Mouse (Mus musculus): ENCODE results near the gene Ndufa9. TPM values are rescaled to one million over a fixed set of nuclear protein-coding genes. Genes with fewer than 3 reads are reported as not detected.

Ndufa9 gene
- total RNA-seq (2021): 100 to 1,000 TPM; 162 to 163 TPM
- long read RNA-seq, experiment 1, transcript Ndufa9-203 (11 exons, 1,445 nt): major isoform, 128 of 138 reads
- long read RNA-seq, experiment 1, partial matches to known transcripts: 4 of 138 reads
- long read RNA-seq, experiment 1, other reads (novel, unspliced or antisense): 6 of 138 reads
- long read RNA-seq, experiment 2, transcript Ndufa9-203 (11 exons, 1,445 nt): major isoform, 174 of 196 reads
- long read RNA-seq, experiment 2, partial matches to known transcripts: 9 of 196 reads
- long read RNA-seq, experiment 2, other reads (novel, unspliced or antisense): 11 of 196 reads

- peak; percentile 95 to 97 for DNase-seq (ENCODE audit: low spot score in 2 of 2)
Measured at GRCm38 (mm10) chr6:126848712-126849704, at the start of gene Ndufa9. TSS of gene Ndufa9 (minus strand) at chr6:126849136.

- DNase-seq (ENCODE audit: low spot score in 2 of 2): no peak
Measured at GRCm38 (mm10) chr6:126877118-126877517, 28.2 kb upstream of the Ndufa9 start.

GRCm38 (mm10) chr6:126852881-126853280, 3.9 kb upstream of the Ndufa9 start, which contains the start of gene Akap3:
TSS of gene Akap3 (plus strand) at chr6:126853098.
- no peak for DNase-seq (ENCODE audit: low spot score in 2 of 2)

- no peak for DNase-seq (ENCODE audit: low spot score in 2 of 2)
Measured at GRCm38 (mm10) chr6:126836628-126837027, 12.3 kb downstream of the Ndufa9 start.

- peak in 1 of 2 experiments; percentile 29 for DNase-seq (ENCODE audit: low spot score in 2 of 2)
Measured at GRCm38 (mm10) chr6:126823087-126823486, 25.8 kb downstream of the Ndufa9 start.

- no peak for DNase-seq (ENCODE audit: low spot score in 2 of 2)
Measured at GRCm38 (mm10) chr6:126816338-126816737, 32.6 kb downstream of the Ndufa9 start.

GRCm38 (mm10) chr6:126815206-126815750, 33.7 kb downstream of the Ndufa9 start:
- no peak for DNase-seq (ENCODE audit: low spot score in 2 of 2)

GRCm38 (mm10) chr6:126811481-126811880, 37.5 kb downstream of the Ndufa9 start:
- DNase-seq (ENCODE audit: low spot score in 2 of 2): no peak

- peak in 1 of 2 experiments; percentile 46 for DNase-seq (ENCODE audit: low spot score in 2 of 2)
Measured at GRCm38 (mm10) chr6:126808561-126808960, 40.4 kb downstream of the Ndufa9 start.

- DNase-seq (ENCODE audit: low spot score in 2 of 2): peak in 1 of 2 experiments; percentile 11
Measured at GRCm38 (mm10) chr6:126808134-126808533, 40.8 kb downstream of the Ndufa9 start.

GRCm38 (mm10) chr6:126806783-126807182, 42.2 kb downstream of the Ndufa9 start:
- DNase-seq (ENCODE audit: low spot score in 2 of 2): no peak

GRCm38 (mm10) chr6:126802946-126803345, 46.0 kb downstream of the Ndufa9 start:
- DNase-seq (ENCODE audit: low spot score in 2 of 2): peak in 1 of 2 experiments; percentile 32

- DNase-seq (ENCODE audit: low spot score in 2 of 2): no peak
Measured at GRCm38 (mm10) chr6:126794751-126795150, 54.2 kb downstream of the Ndufa9 start.

GRCm38 (mm10) chr6:126793689-126794088, 55.2 kb downstream of the Ndufa9 start:
- no peak for DNase-seq (ENCODE audit: low spot score in 2 of 2)

- peak in 1 of 2 experiments; percentile 26 for DNase-seq (ENCODE audit: low spot score in 2 of 2)
Measured at GRCm38 (mm10) chr6:126791964-126792363, 57.0 kb downstream of the Ndufa9 start.

GRCm38 (mm10) chr6:126791488-126791887, 57.4 kb downstream of the Ndufa9 start:
- DNase-seq (ENCODE audit: low spot score in 2 of 2): no peak

- no peak for DNase-seq (ENCODE audit: low spot score in 2 of 2)
Measured at GRCm38 (mm10) chr6:126788863-126789262, 60.1 kb downstream of the Ndufa9 start.

GRCm38 (mm10) chr6:126784206-126784605, 64.7 kb downstream of the Ndufa9 start:
- no peak for DNase-seq (ENCODE audit: low spot score in 2 of 2)

GRCm38 (mm10) chr6:126783651-126784066, 65.3 kb downstream of the Ndufa9 start:
- DNase-seq (ENCODE audit: low spot score in 2 of 2): no peak

- no peak for DNase-seq (ENCODE audit: low spot score in 2 of 2)
Measured at GRCm38 (mm10) chr6:126783056-126783455, 65.9 kb downstream of the Ndufa9 start.

GRCm38 (mm10) chr6:126777889-126778288, 71.0 kb downstream of the Ndufa9 start:
- no peak for DNase-seq (ENCODE audit: low spot score in 2 of 2)
